Mouse (Mus musculus): Measurements from ENCODE around the gene Gm10147.
"Not testable (repeated sequence)": the region's sequence is repeated elsewhere in the genome, so short reads cannot be mapped to it uniquely, and the experiment has no call there.

Gene Gm10147

GRCm38 (mm10) chrX:28607742-28608141 lies at the start of gene Gm10147:
TSS of gene Gm10147 (minus strand) at chrX:28607842.
- not testable (repeated sequence) for DNase-seq (ENCODE audit: low read depth, low spot score)
